14 mouse cellular contexts compared by ENCODE assay signal in the genomic region with DNA sequence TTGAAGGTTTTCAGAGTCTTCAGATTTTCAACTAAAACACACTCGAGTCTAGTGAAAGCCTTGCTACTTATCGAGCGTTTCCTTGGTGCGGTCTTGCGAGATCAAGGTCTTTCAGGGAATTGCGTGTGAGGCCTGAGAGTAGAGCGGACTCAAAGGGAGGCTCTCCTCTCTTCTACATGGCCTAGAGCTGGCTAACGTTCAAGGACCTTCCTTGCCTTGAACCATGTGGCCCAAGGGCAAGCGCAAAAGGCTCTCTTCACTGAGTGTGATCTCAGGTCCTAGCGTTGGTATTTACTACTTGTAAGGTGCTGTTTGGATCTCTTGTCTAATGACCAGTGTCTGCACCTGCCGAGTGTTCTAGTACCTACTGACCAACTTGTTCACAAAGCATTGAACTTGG.
DNase-seq lines count a peak whose midpoint lies in the region; ATAC-seq and TF ChIP-seq lines count a peak whose summit lies in the region.
"Had no signal": no experiment of that assay in that cellular context is flagged by ENCODE, and none has a peak within 500 bp of the region (broad histone marks: within the 10 kb centered on the region; RNA-seq: fewer than 3 reads in every experiment).

No protein-coding gene starts in this region.

- ATAC-seq in forebrain, embryonic 11.5 days (replicated peaks; ENCODE audit: low FRiP score) = no peak
- no peak for ATAC-seq in forebrain, postnatal 0 days
- ATAC-seq: forebrain, embryonic 14.5 days; hindbrain, postnatal 0 days; intestine, embryonic 16.5 days had no signal

- H3K27me3 ChIP-seq in forebrain, embryonic 11.5 days (ENCODE audit: control insufficient read depth, insufficient read depth, low read length) = no peaks in the 10 kb centered on the region
- no peaks in the 10 kb centered on the region for H3K27me3 ChIP-seq in forebrain, postnatal 0 days (ENCODE audit: insufficient read depth, low read length)
- H3K27me3 ChIP-seq: CH12.LX; heart, embryonic 13.5 days had no signal

- H3K27ac ChIP-seq in forebrain, embryonic 11.5 days (ENCODE audit: low read depth, low read length) = no peak overlapping the region
- H3K27ac ChIP-seq in forebrain, postnatal 0 days (ENCODE audit: low read depth, low read length) = no peak overlapping the region
- H3K27ac ChIP-seq: forebrain, embryonic 10.5 days; heart, embryonic 13.5 days; hindbrain, embryonic 14.5 days; hindbrain, postnatal 0 days had no signal

- no peaks in the 10 kb centered on the region for H3K36me3 ChIP-seq in forebrain, embryonic 11.5 days (ENCODE audit: control insufficient read depth, insufficient read depth, low read length)
- no peaks in the 10 kb centered on the region for H3K36me3 ChIP-seq in forebrain, postnatal 0 days (ENCODE audit: insufficient read depth)
- H3K36me3 ChIP-seq: forebrain, embryonic 10.5 days; G1E; heart, embryonic 13.5 days had no signal

- H3K4me1 ChIP-seq in forebrain, embryonic 11.5 days (replicated peaks; ENCODE audit: control insufficient read depth, insufficient read depth, low read length) = no peaks in the 10 kb centered on the region
- H3K4me1 ChIP-seq in forebrain, postnatal 0 days (ENCODE audit: insufficient read depth) = peaks cover 6% of the 10 kb centered on the region; the same call in 1 of the 2 replicates

- H3K9ac ChIP-seq in forebrain, embryonic 11.5 days (ENCODE audit: low read length) = no peak overlapping the region
- H3K9ac ChIP-seq in forebrain, postnatal 0 days = no peak overlapping the region
- H3K9ac ChIP-seq: heart, embryonic 13.5 days; hindbrain, embryonic 14.5 days had no signal

- 88% methylated on average over 11 of the region's 11 CpGs for WGBS in forebrain, embryonic 11.5 days
- 93% methylated on average over 11 of the region's 11 CpGs for WGBS in forebrain, postnatal 0 days

- DNase-seq in adrenal gland, adult 2 months = peak; percentile 48
- no peak for DNase-seq in adrenal gland, postnatal 25 days
- peak; percentile 42 for DNase-seq in forebrain, embryonic 11.5 days (ENCODE audit: low spot score)
- DNase-seq in forebrain, postnatal 0 days = no peak
- peak; percentile 43 for DNase-seq in ovary, adult 18-20 months (ENCODE audit: low spot score)
- DNase-seq in ovary, postnatal 14 days (ENCODE audit: low spot score) = no peak

- no peak overlapping the region for H3K4me2 ChIP-seq in forebrain, embryonic 11.5 days (ENCODE audit: low read depth, low read length, severe bottlenecking)
- H3K4me2 ChIP-seq in forebrain, postnatal 0 days (ENCODE audit: low read depth) = no peak overlapping the region
- H3K4me2 ChIP-seq: heart, embryonic 13.5 days; hindbrain, embryonic 14.5 days had no signal

- no peaks in the 10 kb centered on the region for H3K9me3 ChIP-seq in forebrain, embryonic 11.5 days (ENCODE audit: control insufficient read depth, low read length)
- H3K9me3 ChIP-seq in forebrain, postnatal 0 days (ENCODE audit: low read length) = no peaks in the 10 kb centered on the region
- H3K9me3 ChIP-seq: forebrain, embryonic 10.5 days; G1E; heart, embryonic 13.5 days had no signal

- TF ChIP-seq CTCF in forebrain, postnatal 0 days (IDR thresholded peaks at IDR 0.05; ENCODE audit: low read depth) = no peak

- H3K4me3 ChIP-seq in forebrain, embryonic 11.5 days (ENCODE audit: low read depth, low read length) = no peak overlapping the region
- no peak overlapping the region for H3K4me3 ChIP-seq in forebrain, postnatal 0 days (ENCODE audit: low read depth, low read length)
- H3K4me3 ChIP-seq: forebrain, embryonic 10.5 days; heart, embryonic 13.5 days had no signal

Comparison
In these comparisons a context has a peak if more than half of its experiments do, and no peak if none do; other contexts are left out.
1. DNase-seq: peak in adrenal gland, adult 2 months (single experiment), forebrain, embryonic 11.5 days (single experiment) and ovary, adult 18-20 months (single experiment); none in adrenal gland, postnatal 25 days (single experiment), forebrain, postnatal 0 days (single experiment) and ovary, postnatal 14 days (single experiment).